Mouse (Mus musculus) bone marrow, adult 2 months (tissue): Measurements from ENCODE around the gene Proser2.

Experiments used
- CTCF ChIP-seq: fragments of 200-500 bp; IDR thresholded peaks from 2 replicates; pipeline ENCODE4 v1.5.1; 2011; ENCODE audit warnings: low read length, control low read depth; ENCODE audit not compliant: control insufficient read depth, insufficient read depth
- POLR2A ChIP-seq: fragments of 200-500 bp; IDR thresholded peaks from 2 replicates; pipeline ENCODE4 v1.6.1; 2011; ENCODE audit warnings: low read depth, mild to moderate bottlenecking, control low read depth, low read length, borderline replicate concordance; ENCODE audit not compliant: control insufficient read depth

DNA sequence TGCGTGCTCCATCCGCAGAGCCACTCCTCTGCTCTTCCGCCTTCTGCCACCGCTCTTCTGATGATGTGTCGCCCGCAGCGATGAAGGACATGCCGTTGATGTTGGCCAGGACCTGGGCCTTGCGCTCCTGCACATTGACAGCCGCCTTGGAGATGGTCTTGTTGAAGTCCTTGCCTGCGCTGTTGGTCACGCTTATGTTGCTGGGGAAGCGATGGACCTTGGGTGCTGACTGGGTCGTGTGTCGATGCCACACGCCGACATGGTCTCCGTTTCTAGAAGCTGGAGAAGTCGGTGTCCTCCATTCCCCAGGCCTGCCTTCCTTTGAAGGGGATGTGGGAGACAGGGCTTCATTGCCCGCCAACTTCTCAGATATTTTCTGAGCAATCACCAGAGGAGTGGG, 29.3 kb downstream of the Proser2 start:
- TF ChIP-seq CTCF (no peak), POLR2A (no peak)
